Mouse (Mus musculus) neural tube, embryonic 14.5 days (tissue): ENCODE results near the gene Piezo1. TPM values are rescaled to one million over a fixed set of nuclear protein-coding genes. Genes with fewer than 3 reads are reported as not detected.
"Not testable (repeated sequence)": the region's sequence is repeated elsewhere in the genome, so short reads cannot be mapped to it uniquely, and the experiment has no call there.

Source experiments
- ATAC-seq: fragments of 200-750 bp; cut with Nextera tagmentation; 2 replicates; pipeline ENCODE4 v1.8.0; 2017; ENCODE audit warnings: low read depth, mild to moderate bottlenecking, moderate TSS enrichment, moderate library complexity
- H3K27ac ChIP-seq: fragments of 300-500 bp; sonication (generic); 2 replicates; pipeline ENCODE4 v1.5.1; 2014; ENCODE audit warnings: low read depth, mild to moderate bottlenecking, control low read depth, low read length, moderate library complexity, mixed read lengths
- H3K27me3 ChIP-seq: fragments of 300-500 bp; sonication (generic); 2 replicates; pipeline ENCODE4 v1.6.1; 2014; ENCODE audit warnings: low read length; ENCODE audit not compliant: control insufficient read depth, insufficient read depth
- H3K36me3 ChIP-seq: fragments of 300-500 bp; sonication (generic); 2 replicates; pipeline ENCODE4 v1.6.1; 2014; ENCODE audit warnings: low read length, mixed read lengths; ENCODE audit not compliant: control insufficient read depth, insufficient read depth
- H3K4me1 ChIP-seq: fragments of 300-500 bp; sonication (generic); 2 replicates; pipeline ENCODE4 v1.6.1; 2014; ENCODE audit warnings: low read length; ENCODE audit not compliant: control insufficient read depth, insufficient read depth
- H3K4me2 ChIP-seq: fragments of 300-500 bp; sonication (generic); 2 replicates; pipeline ENCODE4 v1.6.1; 2014; ENCODE audit warnings: mild to moderate bottlenecking, low read depth, low read length, control low read depth
- H3K4me3 ChIP-seq: fragments of 300-500 bp; sonication (generic); 2 replicates; pipeline ENCODE4 v1.5.1; 2014; ENCODE audit warnings: low read depth, low read length, control low read depth, mixed read lengths
- H3K9ac ChIP-seq: fragments of 300-500 bp; sonication (generic); replicated peaks from 2 replicates; pipeline ENCODE4 v1.6.1; 2014; ENCODE audit warnings: low read depth, mild to moderate bottlenecking, control low read depth, low read length, mixed read lengths
- H3K9me3 ChIP-seq: fragments of 300-500 bp; sonication (generic); 2 replicates; pipeline ENCODE4 v1.6.1; 2016; ENCODE audit warnings: low read length; ENCODE audit not compliant: control insufficient read depth
- WGBS: fragments of 180-500 bp; shearing (Covaris S2); extraction: QIAGEN DNeasy Blood & Tissue Kit; methylation state at CpG from one replicate; pipeline ENCODE4 v1.1.7; 2014; 5-methylcytosine and 5-hydroxymethylcytosine counted together
- polyA plus RNA-seq: library from polyadenylated mRNA; unstranded; fragments of >200 nt; fragmentation: Nextera tagmentation; extraction: Ambion mirVana; gene quantifications from 2 replicates; pipeline ENCODE4 v1.2.1, GENCODE M21; 2014

The Piezo1 gene
- polyA plus RNA-seq, 1 experiment from 2014 or later: 1.2 TPM

- peaks cover 17% of the 10 kb centered on the region for H3K4me1 ChIP-seq
- H3K9ac ChIP-seq: no peak overlapping the region
- no peak for ATAC-seq
- no peak overlapping the region for H3K4me2 ChIP-seq
- no peaks in the 10 kb centered on the region for H3K27me3 ChIP-seq
- no peak overlapping the region for H3K4me3 ChIP-seq
- H3K36me3 ChIP-seq: 0 out of 2 replicates have a peak, but pooled peaks cover 6% of the 10 kb centered on the region
- no peak overlapping the region for H3K27ac ChIP-seq
- H3K9me3 ChIP-seq: no peaks in the 10 kb centered on the region
- 47% methylated on average over 9 of the region's 9 CpGs for WGBS
Measured at GRCm38 (mm10) chr8:122573577-122573976, 22.4 kb upstream of the Piezo1 start.

GRCm38 (mm10) chr8:122573176-122573575, 22.0 kb upstream of the Piezo1 start:
- H3K27ac ChIP-seq, H3K9ac ChIP-seq, ATAC-seq, H3K4me2 ChIP-seq, H3K9me3 ChIP-seq, H3K4me3 ChIP-seq, H3K36me3 ChIP-seq, H3K27me3 ChIP-seq: not testable (repeated sequence)
- WGBS: 28% methylated on average over 4 of the region's 4 CpGs
- peaks cover 17% of the 10 kb centered on the region for H3K4me1 ChIP-seq

GRCm38 (mm10) chr8:122572751-122573150, 21.6 kb upstream of the Piezo1 start:
- Histone ChIP-seq H3K27ac (no peak overlapping the region), H3K4me2 (no peak overlapping the region), H3K9ac (no peak overlapping the region), H3K27me3 (no peaks in the 10 kb centered on the region), H3K36me3 (0 out of 2 replicates have a peak, but pooled peaks cover 6% of the 10 kb centered on the region), H3K4me1 (peaks cover 17% of the 10 kb centered on the region), H3K9me3 (no peaks in the 10 kb centered on the region), H3K4me3 (no peak overlapping the region)
- no peak for ATAC-seq
- WGBS: 92% methylated on average over 3 of the region's 3 CpGs

- Histone ChIP-seq H3K27me3 (no peaks in the 10 kb centered on the region), H3K27ac (no peak overlapping the region), H3K9me3 (no peaks in the 10 kb centered on the region), H3K4me1 (peaks cover 16% of the 10 kb centered on the region), H3K4me3 (no peak overlapping the region), H3K36me3 (0 out of 2 replicates have a peak, but pooled peaks cover 6% of the 10 kb centered on the region), H3K9ac (no peak overlapping the region), H3K4me2 (no peak overlapping the region)
- ATAC-seq: no peak
- 95% methylated on average over 17 of the region's 17 CpGs for WGBS
Measured at GRCm38 (mm10) chr8:122571750-122572267, 20.7 kb upstream of the Piezo1 start.

GRCm38 (mm10) chr8:122571153-122571552, 20.0 kb upstream of the Piezo1 start:
- H3K4me2 ChIP-seq: no peak overlapping the region
- H3K36me3 ChIP-seq: 0 out of 2 replicates have a peak, but pooled peaks cover 6% of the 10 kb centered on the region
- H3K27me3 ChIP-seq: no peaks in the 10 kb centered on the region
- no peak for ATAC-seq
- H3K4me1 ChIP-seq: peaks cover 19% of the 10 kb centered on the region
- no peak overlapping the region for H3K27ac ChIP-seq
- H3K9ac ChIP-seq: no peak overlapping the region
- WGBS: 95% methylated on average over 11 of the region's 11 CpGs
- H3K4me3 ChIP-seq: no peak overlapping the region
- H3K9me3 ChIP-seq: no peaks in the 10 kb centered on the region

- no peak overlapping the region for H3K4me3 ChIP-seq
- peaks cover 11% of the 10 kb centered on the region for H3K4me1 ChIP-seq
- H3K36me3 ChIP-seq: 0 out of 2 replicates have a peak, but pooled peaks cover 6% of the 10 kb centered on the region
- H3K9ac ChIP-seq: no peak overlapping the region
- no peak overlapping the region for H3K27ac ChIP-seq
- no peak overlapping the region for H3K4me2 ChIP-seq
- no peaks in the 10 kb centered on the region for H3K9me3 ChIP-seq
- no peak for ATAC-seq
- WGBS: 95% methylated on average over 16 of the region's 16 CpGs
- no peaks in the 10 kb centered on the region for H3K27me3 ChIP-seq
Measured at GRCm38 (mm10) chr8:122569996-122570395, 18.9 kb upstream of the Piezo1 start.

GRCm38 (mm10) chr8:122569329-122569728, 18.2 kb upstream of the Piezo1 start:
- peak overlapping the region; percentile 86; the same call in 1 of the 2 replicates for H3K4me2 ChIP-seq
- H3K4me3 ChIP-seq: peak overlapping the region; percentile 7; the same call in 1 of the 2 replicates
- H3K36me3 ChIP-seq: 0 out of 2 replicates have a peak, but pooled peaks cover 6% of the 10 kb centered on the region
- H3K27me3 ChIP-seq: no peaks in the 10 kb centered on the region
- no peak overlapping the region for H3K27ac ChIP-seq
- no peaks in the 10 kb centered on the region for H3K9me3 ChIP-seq
- H3K9ac ChIP-seq: no peak overlapping the region
- H3K4me1 ChIP-seq: peaks cover 7% of the 10 kb centered on the region
- WGBS: 64% methylated on average over 9 of the region's 9 CpGs
- no peak for ATAC-seq

- H3K9me3 ChIP-seq: no peaks in the 10 kb centered on the region
- no peaks in the 10 kb centered on the region for H3K27me3 ChIP-seq
- H3K4me2 ChIP-seq: peak overlapping the region; percentile 86
- no peak overlapping the region for H3K9ac ChIP-seq
- peak overlapping the region; percentile 7; the same call in 1 of the 2 replicates for H3K4me3 ChIP-seq
- no peak for ATAC-seq
- peaks cover 7% of the 10 kb centered on the region for H3K4me1 ChIP-seq
- 0 out of 2 replicates have a peak, but pooled peaks cover 3% of the 10 kb centered on the region for H3K36me3 ChIP-seq
- 10% methylated on average over 10 of the region's 10 CpGs for WGBS
- no peak overlapping the region for H3K27ac ChIP-seq
Measured at GRCm38 (mm10) chr8:122568881-122569309, 17.8 kb upstream of the Piezo1 start.

- under 1% methylated on average over 34 of the region's 34 CpGs for WGBS
- Histone ChIP-seq H3K27ac (peak overlapping the region; percentile 69), H3K36me3 (0 out of 2 replicates have a peak, but pooled peaks cover 3% of the 10 kb centered on the region), H3K4me3 (peak overlapping the region; percentile 73), H3K9me3 (no peaks in the 10 kb centered on the region), H3K27me3 (no peaks in the 10 kb centered on the region), H3K9ac (peak overlapping the region; percentile 76), H3K4me2 (peak overlapping the region; percentile 86), H3K4me1 (peaks cover 7% of the 10 kb centered on the region)
- peak; percentile 63 for ATAC-seq
Measured at GRCm38 (mm10) chr8:122568109-122568504, 17.0 kb upstream of the Piezo1 start.
